26 mouse cellular contexts compared by ENCODE assay signal in the genomic region with DNA sequence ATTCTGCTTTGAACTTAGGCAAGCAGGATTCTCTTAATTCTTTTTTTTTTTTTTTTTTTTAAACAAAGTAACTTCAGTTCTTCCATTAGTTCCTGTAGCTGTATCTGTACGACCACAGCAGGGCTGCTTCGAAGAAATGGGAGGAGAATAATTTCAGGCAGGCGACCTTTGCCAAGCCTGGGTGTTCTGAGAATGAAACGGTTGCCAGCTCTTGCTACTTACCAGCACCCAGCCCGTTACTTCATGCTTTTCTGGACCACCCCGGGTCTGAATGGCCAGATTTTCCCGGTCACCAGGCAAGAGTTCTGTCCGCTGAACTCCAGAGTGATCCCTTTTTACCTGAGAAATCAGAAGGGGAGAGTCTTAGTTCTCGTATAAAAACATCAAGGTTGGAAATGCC. TPM values are rescaled to one million over a fixed set of nuclear protein-coding genes. Genes with fewer than 3 reads are reported as not detected.
A peak's percentile ranks its signal among the peaks of the same experiment; 100 is the strongest.
DNase-seq lines count a peak whose midpoint lies in the region; ATAC-seq lines count a peak whose summit lies in the region.
"Had no signal": no experiment of that assay in that cellular context is flagged by ENCODE, and none has a peak within 500 bp of the region (broad histone marks: within the 10 kb centered on the region; RNA-seq: fewer than 3 reads in every experiment).

No protein-coding gene starts in this region.

- H3K9ac ChIP-seq in kidney, embryonic 15.5 days: no peak overlapping the region
- H3K9ac ChIP-seq: embryonic facial prominence, embryonic 13.5 days; forebrain, embryonic 12.5 days; forebrain, embryonic 15.5 days; heart, embryonic 13.5 days; hindbrain, embryonic 12.5 days; hindbrain, embryonic 15.5 days had no signal

- H3K27me3 ChIP-seq in kidney, embryonic 15.5 days: no peaks in the 10 kb centered on the region
- H3K27me3 ChIP-seq: embryonic facial prominence, embryonic 13.5 days; forebrain, embryonic 15.5 days; hindbrain, embryonic 15.5 days had no signal

- H3K9me3 ChIP-seq in kidney, embryonic 15.5 days (replicated peaks): no peaks in the 10 kb centered on the region
- H3K9me3 ChIP-seq: embryonic facial prominence, embryonic 10.5 days; embryonic facial prominence, embryonic 13.5 days; forebrain, embryonic 12.5 days; forebrain, embryonic 15.5 days; heart, embryonic 10.5 days; heart, embryonic 13.5 days; hindbrain, embryonic 12.5 days; hindbrain, embryonic 15.5 days had no signal

- H3K27ac ChIP-seq in kidney, embryonic 15.5 days: peak overlapping the region; percentile 60; the same call in 1 of the 2 replicates
- H3K27ac ChIP-seq: embryonic facial prominence, embryonic 10.5 days; embryonic facial prominence, embryonic 13.5 days; forebrain, embryonic 12.5 days; forebrain, embryonic 15.5 days; heart, adult 2 months; heart, embryonic 10.5 days; heart, embryonic 13.5 days; hindbrain, embryonic 12.5 days; hindbrain, embryonic 15.5 days had no signal

- H3K4me3 ChIP-seq in kidney, embryonic 15.5 days (replicated peaks): no peak overlapping the region
- H3K4me3 ChIP-seq: embryonic facial prominence, embryonic 10.5 days; embryonic facial prominence, embryonic 13.5 days; erythroblast, embryonic 14.5 days; forebrain, embryonic 12.5 days; forebrain, embryonic 15.5 days; heart, adult 2 months; heart, embryonic 10.5 days; heart, embryonic 13.5 days; hindbrain, embryonic 12.5 days; hindbrain, embryonic 15.5 days had no signal

- peak; percentile 68 for DNase-seq in heart, adult 11 months
- no peak for DNase-seq in heart, postnatal 25 days (ENCODE audit: low spot score)
- DNase-seq in kidney, adult 9 months: no peak
- peak; percentile 62 for DNase-seq in kidney, postnatal 14 days
- DNase-seq in kidney, adult 8-10 months: no peak
- no peak for DNase-seq in urinary bladder, adult 2 months (ENCODE audit: low spot score)
- DNase-seq: adrenal gland, adult 8-10 months; adrenal gland, postnatal 25 days; cerebellum, adult 11-12 months; cerebellum, adult 8-10 months; cerebellum, postnatal 10 days; cerebellum, postnatal 36 days; embryo, embryonic 11 days; gastrocnemius, postnatal 25 days; heart, adult 2 months; heart, postnatal 14 days had no signal

- ATAC-seq in kidney, embryonic 15.5 days (replicated peaks; ENCODE audit: low FRiP score): no peak
- ATAC-seq: forebrain, embryonic 15.5 days had no signal

- intact Hi-C loops in heart, postnatal 25 days (cut with DNase I): no loop called here

- H3K4me1 ChIP-seq in kidney, embryonic 15.5 days: peaks cover 35% of the 10 kb centered on the region
- H3K4me1 ChIP-seq: hindbrain, embryonic 12.5 days had no signal

- WGBS in kidney, embryonic 15.5 days: 59% methylated on average over 9 of the region's 9 CpGs

- no peak overlapping the region for H3K4me2 ChIP-seq in kidney, embryonic 15.5 days
- H3K4me2 ChIP-seq: embryonic facial prominence, embryonic 13.5 days; forebrain, embryonic 12.5 days; forebrain, embryonic 15.5 days; heart, embryonic 13.5 days; hindbrain, embryonic 12.5 days; hindbrain, embryonic 15.5 days had no signal

- peaks cover 46% of the 10 kb centered on the region for H3K36me3 ChIP-seq in kidney, embryonic 15.5 days

RNA-seq across cellular contexts. Expression of a gene that starts 41.7 kb away (rescaled TPM):
- total RNA-seq in heart, postnatal 25 days (2021): 10 to 100 TPM; 32.2 to 34.5 TPM
- 67.0 and 69.5 TPM in 2 replicates for polyA plus RNA-seq in kidney, embryonic 15.5 days (2015; fragmentation: Nextera tagmentation; extraction: Ambion mirVana)
- polyA plus RNA-seq in urinary bladder, adult 2 months (2012; rRNA removed): 30.9 and 32.3 TPM in 2 replicates

RNA-seq across cellular contexts. Expression of a gene that starts 41.8 kb away (rescaled TPM):
- total RNA-seq in heart, postnatal 25 days (2021): 10 to 100 TPM; 19.0 to 21.6 TPM
- polyA plus RNA-seq in kidney, embryonic 15.5 days (2015; fragmentation: Nextera tagmentation; extraction: Ambion mirVana): 35.7 and 36.2 TPM in 2 replicates
- 13.3 TPM in 2 replicates for polyA plus RNA-seq in urinary bladder, adult 2 months (2012; rRNA removed)

RNA-seq across cellular contexts. Expression of a gene that starts 56.1 kb away (rescaled TPM):
- total RNA-seq in heart, postnatal 25 days (2021): 100 to 1,000 TPM; 251 to 311 TPM
- 343 and 354 TPM in 2 replicates for polyA plus RNA-seq in kidney, embryonic 15.5 days (2015; fragmentation: Nextera tagmentation; extraction: Ambion mirVana)
- polyA plus RNA-seq in urinary bladder, adult 2 months (2012; rRNA removed): 1,512 and 1,720 TPM in 2 replicates

Comparison
In these comparisons a context has a peak if more than half of its experiments do, and no peak if none do; other contexts are left out.
1. DNase-seq: peak in heart, adult 11 months (single experiment) and kidney, postnatal 14 days (single experiment); none in heart, postnatal 25 days (single experiment), kidney, adult 9 months (single experiment), kidney, adult 8-10 months (0 of 2) and urinary bladder, adult 2 months (single experiment).